In genomic region chr1:133226928-133227327, GRCm38 (mm10) we compare ENCODE assay signal across 9 mouse cellular contexts.
DNase-seq lines count a peak whose midpoint lies in the region; ATAC-seq and TF ChIP-seq lines count a peak whose summit lies in the region.
"Had no signal": no experiment of that assay in that cellular context is flagged by ENCODE, and none has a peak within 500 bp of the region (broad histone marks: within the 10 kb centered on the region; RNA-seq: fewer than 3 reads in every experiment).

No protein-coding gene starts in this region.

- H3K27ac ChIP-seq in forebrain, embryonic 14.5 days (ENCODE audit: low read depth, low read length), result peak overlapping the region; percentile 55; the same call in 1 of the 2 replicates
- H3K27ac ChIP-seq in heart, embryonic 16.5 days (ENCODE audit: low read length), result peak overlapping the region; percentile 94
- peak overlapping the region; percentile 33 for H3K27ac ChIP-seq in small intestine, adult 2 months (ENCODE audit: insufficient read depth, low read depth, low read length)

- peak overlapping the region; percentile 14; the same call in 1 of the 2 replicates for H3K4me2 ChIP-seq in forebrain, embryonic 14.5 days (ENCODE audit: low read length)
- H3K4me2 ChIP-seq in heart, embryonic 16.5 days (ENCODE audit: low read depth, low read length), result peak overlapping the region; percentile 49

- H3K36me3 ChIP-seq in forebrain, embryonic 14.5 days (ENCODE audit: control insufficient read depth, insufficient read depth, low read length), result no peaks in the 10 kb centered on the region
- no peaks in the 10 kb centered on the region for H3K36me3 ChIP-seq in heart, embryonic 16.5 days (ENCODE audit: control insufficient read depth, insufficient read depth)
- H3K36me3 ChIP-seq in small intestine, adult 2 months (ENCODE audit: control insufficient read depth, insufficient read depth, low read length), result no peaks in the 10 kb centered on the region

- no peak for TF ChIP-seq CTCF in small intestine, adult 2 months (IDR thresholded peaks at IDR 0.05; ENCODE audit: extremely low read depth, insufficient read length, insufficient replicate concordance, low read depth, low read length)

- H3K4me1 ChIP-seq in forebrain, embryonic 14.5 days (ENCODE audit: control insufficient read depth, insufficient read depth, low read length), result peaks cover 29% of the 10 kb centered on the region
- peaks cover 54% of the 10 kb centered on the region for H3K4me1 ChIP-seq in heart, embryonic 16.5 days (ENCODE audit: control insufficient read depth, insufficient read depth, low read length)
- H3K4me1 ChIP-seq in small intestine, adult 2 months (ENCODE audit: control insufficient read depth, insufficient read depth, insufficient read length, low read length), result peaks cover 62% of the 10 kb centered on the region

- 0 out of 2 replicates have a peak, but pooled peaks cover 2% of the 10 kb centered on the region for H3K27me3 ChIP-seq in forebrain, embryonic 14.5 days (replicated peaks; ENCODE audit: control insufficient read depth, insufficient read depth, low read length)
- no peaks in the 10 kb centered on the region for H3K27me3 ChIP-seq in heart, embryonic 16.5 days (ENCODE audit: control insufficient read depth, insufficient read depth, low read length)
- no peaks in the 10 kb centered on the region for H3K27me3 ChIP-seq in small intestine, adult 2 months (ENCODE audit: control insufficient read depth, insufficient read depth, low read length)

- WGBS in forebrain, embryonic 14.5 days, result 6% methylated on average over 9 of the region's 9 CpGs
- whole genome bisulfite sequencing in heart, embryonic 16.5 days, result 12% methylated on average over 9 of the region's 9 CpGs
- 17% methylated on average over 9 of the region's 9 CpGs for WGBS in small intestine, adult 2 months

- no peaks in the 10 kb centered on the region for H3K9me3 ChIP-seq in forebrain, embryonic 14.5 days (replicated peaks; ENCODE audit: control insufficient read depth, low read length)
- no peaks in the 10 kb centered on the region for H3K9me3 ChIP-seq in heart, embryonic 16.5 days (replicated peaks; ENCODE audit: control insufficient read depth, low read length)

- peak; percentile 71 for DNase-seq in ovary, adult 18-20 months (ENCODE audit: low spot score)
- DNase-seq in ovary, postnatal 10 days (ENCODE audit: low spot score), result no peak
- peak; percentile 87 for DNase-seq in forebrain, embryonic 14.5 days (ENCODE audit: low spot score)
- DNase-seq in layer of hippocampus, adult 18-20 months (ENCODE audit: low spot score in 2 of 2), result peak; percentile 74 to 84
- DNase-seq in lung, postnatal 25 days (ENCODE audit: low spot score), result peak; percentile 74
- no peak for DNase-seq in spleen, adult 12 weeks (ENCODE audit: low spot score)

- TF ChIP-seq POLR2A in small intestine, adult 2 months (IDR thresholded peaks at IDR 0.05; ENCODE audit: low read depth, low read length), result no peak

- peak; percentile 78 for ATAC-seq in forebrain, embryonic 14.5 days
- peak; percentile 87 for ATAC-seq in heart, embryonic 16.5 days (replicated peaks; ENCODE audit: extremely low read depth, insufficient read depth, low FRiP score)

- H3K9ac ChIP-seq in forebrain, embryonic 14.5 days (ENCODE audit: low read length), result peak overlapping the region; percentile 29; the same call in 1 of the 2 replicates
- peak overlapping the region; percentile 64 for H3K9ac ChIP-seq in heart, embryonic 16.5 days (ENCODE audit: low read length)

- no peak overlapping the region for H3K4me3 ChIP-seq in forebrain, embryonic 14.5 days (ENCODE audit: low read depth, low read length)
- H3K4me3 ChIP-seq in heart, embryonic 16.5 days (ENCODE audit: low read length), result peak overlapping the region; percentile 22; the same call in 1 of the 2 replicates
- no peak overlapping the region for H3K4me3 ChIP-seq in small intestine, adult 2 months (ENCODE audit: low read depth, low read length)
- H3K4me3 ChIP-seq: erythroblast, embryonic 14.5 days had no signal

Comparison
In these comparisons a context has a peak if more than half of its experiments do, and no peak if none do; other contexts are left out.
1. DNase-seq: peak in ovary, adult 18-20 months (single experiment), forebrain, embryonic 14.5 days (single experiment), layer of hippocampus, adult 18-20 months (2 of 2) and lung, postnatal 25 days (single experiment); none in ovary, postnatal 10 days (single experiment) and spleen, adult 12 weeks (single experiment).
2. H3K27ac ChIP-seq: peak in every context shown above with its lines; median percentile 94 in heart, embryonic 16.5 days; 55 in forebrain, embryonic 14.5 days; 33 in small intestine, adult 2 months.